Mouse (Mus musculus) cerebellum, adult 2 months (tissue): ENCODE measurements at regions not wholly inside any gene's neighbourhood (a gene's known extent, or its start where the extent isn't known, plus 50 kb on each side); places are given as distances from the start of the nearest gene placed in this dataset.

Experiments
- CTCF ChIP-seq: fragments of 200-500 bp; IDR thresholded peaks from 2 replicates; pipeline ENCODE4 v1.5.1; 2011; ENCODE audit warnings: low read depth, mild to moderate bottlenecking, control low read depth, low read length, moderate library complexity, borderline replicate concordance; ENCODE audit not compliant: insufficient read depth
- POLR2A ChIP-seq: fragments of 200-500 bp; IDR thresholded peaks from 2 replicates; pipeline ENCODE4 v1.6.1; 2011; ENCODE audit warnings: low read length, control low read depth, borderline replicate concordance; ENCODE audit not compliant: insufficient read depth

DNA sequence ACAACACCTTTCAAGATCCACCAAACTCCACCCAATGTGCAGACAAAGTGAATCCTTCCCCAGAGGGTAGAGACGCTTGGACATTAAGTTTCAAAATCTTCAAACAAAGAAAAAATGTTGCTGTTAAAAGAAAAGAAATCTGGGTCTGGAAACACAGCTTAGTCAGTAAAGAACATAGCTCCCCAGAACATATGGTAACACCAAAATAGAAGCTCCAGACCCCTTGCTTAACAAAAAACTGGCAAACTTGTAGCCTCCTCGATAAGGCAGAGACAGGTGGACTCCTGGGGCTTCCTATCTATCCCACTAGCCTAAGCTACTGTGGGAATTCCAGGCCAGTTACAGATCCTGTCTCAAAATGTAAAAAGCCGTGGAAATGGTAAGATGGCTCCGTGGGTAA is 99.6 kb upstream of the Mc3r start:
- no peak for TF ChIP-seq CTCF
- TF ChIP-seq POLR2A = no peak
